Mouse (Mus musculus) gastrocnemius, adult 2 months (tissue): Measurements from ENCODE around the gene Fbxw7. TPM values are rescaled to one million over a fixed set of nuclear protein-coding genes. Genes with fewer than 3 reads are reported as not detected.
A peak's percentile ranks its signal among the peaks of the same experiment; 100 is the strongest.

ENCODE experiments used
- DNase-seq: peaks from one replicate; pipeline ENCODE4 v3.0.0; 2022
- H3K27ac ChIP-seq: fragments of 200-600 bp; 2 replicates; pipeline ENCODE4 v1.8.1; 2022; ENCODE audit warnings: mild to moderate bottlenecking
- H3K4me3 ChIP-seq: fragments of 200-600 bp; 2 replicates; pipeline ENCODE4 v1.8.1; 2022; ENCODE audit warnings: mild to moderate bottlenecking, moderate library complexity
- CTCF ChIP-seq: fragments of 200-600 bp; IDR thresholded peaks from 2 replicates; pipeline ENCODE4 v1.8.1; 2022; ENCODE audit warnings: antibody characterized with exemption, mild to moderate bottlenecking, moderate library complexity
- intact Hi-C: fragments of 180-260 bp; cut with DNase I; formaldehyde crosslinking; loops from one replicate; pipeline ENCODE4 v1.15.1; 2025
- long read RNA-seq, 2 experiments: library from polyadenylated mRNA; stranded (forward); transcript quantifications; one replicate each; pipeline ENCODE4 v2.0.0; 2021
- total RNA-seq, 2 experiments: library from RNA; stranded (reverse); gene quantifications; 2 replicates each; pipeline ENCODE4 v1.2.3; 2021

Fbxw7 gene
- 10 to 100 TPM; 12.1 to 27.7 TPM for total RNA-seq
- long read RNA-seq, experiment 1, full-length matches to known transcripts = 27 of 37 reads
- long read RNA-seq, experiment 1, partial matches to known transcripts = 8 of 37 reads
- long read RNA-seq, experiment 1, other reads (novel, unspliced or antisense) = 2 of 37 reads
- long read RNA-seq, experiment 2, transcript Fbxw7-202 (11 exons, 3,599 nt) = major isoform, 15 of 17 reads
- long read RNA-seq, experiment 2, partial matches to known transcripts = 1 of 17 reads
- long read RNA-seq, experiment 2, other reads (novel, unspliced or antisense) = 1 of 17 reads

DNA sequence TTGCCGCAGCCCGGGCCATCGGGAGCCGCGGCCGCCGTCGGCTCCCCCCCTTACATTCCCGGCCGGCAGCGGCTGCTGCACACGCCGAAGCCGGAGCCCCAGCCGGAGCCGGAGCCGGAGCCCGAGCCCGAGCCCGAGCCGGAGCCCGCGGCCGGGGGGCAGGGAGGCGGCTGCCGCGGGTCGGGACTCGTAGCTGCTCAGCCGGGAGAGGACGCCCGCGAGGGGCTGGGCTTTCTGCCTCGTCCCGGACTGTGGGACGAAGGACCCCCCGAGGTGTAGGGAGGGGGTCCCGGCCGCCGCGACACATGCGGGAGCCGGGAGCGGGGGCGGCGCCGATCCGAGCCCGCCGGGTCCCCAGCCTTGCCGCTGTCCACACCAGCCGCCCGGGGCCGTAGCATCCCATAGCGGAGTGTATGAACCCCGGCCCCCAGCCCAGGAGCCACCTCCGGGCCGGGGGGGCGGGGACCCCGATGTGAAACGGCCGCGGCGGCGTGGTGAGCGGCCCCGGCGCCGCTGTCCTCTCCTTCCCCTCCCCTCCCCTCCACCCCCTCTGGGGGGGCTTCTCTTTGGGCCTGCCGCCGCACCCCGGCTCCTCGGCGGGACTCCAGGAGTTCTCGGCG lies at the start of gene Fbxw7:
Gene Fbxw7 (plus strand): TSS at position 507 of the 620 bp plus-strand sequence.
- DNase-seq = no peak
- intact Hi-C loops = loop anchor here (10.0 kb wide), 1 partner anchor 120 kb away; no protein-coding TSS in a partner anchor
- TF ChIP-seq CTCF = no peak
- H3K27ac ChIP-seq = peak within 1 kb of the TSS; percentile 92
- peak within 1 kb of the TSS; percentile 85 for H3K4me3 ChIP-seq

DNA sequence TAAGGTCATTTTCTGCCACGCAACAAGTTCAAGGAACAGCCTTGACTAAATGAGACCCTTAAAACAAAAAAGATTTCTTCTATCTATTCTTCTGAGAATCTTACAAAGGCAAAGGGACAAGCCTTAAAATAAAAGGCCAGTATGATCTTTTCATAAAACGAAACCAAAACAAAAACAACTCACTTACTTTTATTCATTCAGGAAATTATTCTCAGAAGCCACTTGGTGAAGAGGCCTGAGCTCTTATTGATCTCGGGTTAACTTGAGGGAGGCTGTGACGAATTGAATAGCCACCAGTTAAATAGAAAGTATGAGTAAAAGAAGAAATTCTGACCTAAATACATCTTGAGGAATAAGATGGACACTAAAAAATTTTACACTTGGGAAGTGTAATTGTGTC lies 46.1 kb upstream of the Fbxw7 start:
- no peak for TF ChIP-seq CTCF
- Histone ChIP-seq H3K27ac (no peak overlapping the region), H3K4me3 (no peak overlapping the region)
- intact Hi-C loops = no loop called here
- DNase-seq = no peak

DNA sequence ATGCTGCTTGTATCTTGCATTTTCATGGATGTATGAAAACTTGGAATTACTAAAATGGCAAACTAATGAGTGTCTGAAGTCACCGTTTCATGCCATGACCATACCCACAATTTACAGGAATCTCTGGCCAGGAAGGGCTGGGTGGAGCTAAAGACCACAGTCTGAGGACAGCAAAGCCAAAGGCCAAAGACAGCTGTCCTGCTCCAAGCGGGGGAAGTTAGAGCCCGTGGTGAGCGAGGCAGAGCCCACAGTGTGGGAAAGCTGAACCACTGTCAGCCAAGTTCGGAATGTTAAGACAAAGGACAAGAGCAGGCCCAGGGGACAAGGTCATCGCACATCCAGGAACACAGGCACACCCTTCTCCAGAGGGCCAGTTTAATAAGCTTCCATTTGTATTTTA lies 45.7 kb upstream of the Fbxw7 start:
- TF ChIP-seq CTCF = no peak

DNA sequence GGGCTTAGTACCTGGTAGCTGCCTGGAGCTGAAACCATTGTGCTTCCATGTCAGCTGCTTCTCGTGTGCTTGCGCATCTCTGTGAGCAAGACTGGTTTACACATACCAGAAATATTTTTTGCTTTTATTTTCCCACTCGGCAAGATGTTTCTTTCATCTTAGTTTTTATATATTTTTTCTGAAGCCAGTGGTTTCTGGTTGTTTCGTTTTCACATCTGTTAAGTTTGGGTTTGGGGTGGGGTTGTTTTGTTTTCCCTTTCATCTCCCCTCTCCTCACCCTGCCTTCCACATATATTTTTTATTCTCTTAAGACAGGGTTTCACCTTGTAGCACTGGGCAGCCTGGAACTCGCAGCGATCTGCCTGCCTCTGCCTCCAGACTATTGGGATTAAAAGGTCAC lies 44.5 kb upstream of the Fbxw7 start:
- no peak for DNase-seq
- Histone ChIP-seq H3K4me3 (no peak overlapping the region), H3K27ac (no peak overlapping the region)
- no peak for TF ChIP-seq CTCF
- intact Hi-C loops = no loop called here

More for the DNA sequence above, 45.7 kb upstream of the Fbxw7 start:
- H3K4me3 ChIP-seq = no peak overlapping the region
- no peak overlapping the region for H3K27ac ChIP-seq
- intact Hi-C loops = no loop called here
- no peak for DNase-seq

GRCm38 (mm10) chr3:84771980-84772379 lies 43.1 kb upstream of the Fbxw7 start:
- TF ChIP-seq CTCF = no peak
- intact Hi-C loops = no loop called here
- no peak for DNase-seq
- Histone ChIP-seq H3K4me3 (no peak overlapping the region), H3K27ac (no peak overlapping the region)

GRCm38 (mm10) chr3:84774246-84775066 lies 40.6 kb upstream of the Fbxw7 start:
- Histone ChIP-seq H3K4me3 (no peak overlapping the region), H3K27ac (no peak overlapping the region)
- intact Hi-C loops = no loop called here
- DNase-seq = no peak
- no peak for TF ChIP-seq CTCF

- intact Hi-C loops = no loop called here
- TF ChIP-seq CTCF = no peak
- no peak overlapping the region for H3K4me3 ChIP-seq
- no peak overlapping the region for H3K27ac ChIP-seq
- no peak for DNase-seq
These were observed 40.0 kb upstream of the Fbxw7 start for GRCm38 (mm10) chr3:84775067-84775423.

- no peak for TF ChIP-seq CTCF
- DNase-seq = no peak
- intact Hi-C loops = no loop called here
- no peak overlapping the region for H3K27ac ChIP-seq
- H3K4me3 ChIP-seq = no peak overlapping the region
These were observed 39.5 kb upstream of the Fbxw7 start for GRCm38 (mm10) chr3:84775577-84775976.

DNA sequence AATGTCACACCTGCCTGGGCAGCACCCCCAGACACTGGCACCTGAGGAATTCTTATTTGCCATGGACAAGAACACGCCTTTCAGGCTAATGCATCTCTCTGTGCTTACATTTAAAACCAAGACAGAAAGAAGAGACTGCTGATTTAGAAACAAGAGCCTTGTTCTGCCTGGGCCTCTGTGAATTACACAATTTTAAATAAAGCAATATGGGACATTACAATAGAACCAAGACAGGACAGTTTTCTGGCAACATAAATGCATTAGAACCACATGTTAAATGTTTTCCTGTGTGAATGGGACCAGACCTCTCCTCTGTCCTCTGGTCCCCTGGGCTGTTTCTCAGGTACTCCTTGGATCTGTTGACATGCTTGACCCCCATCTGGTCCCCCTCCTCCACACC lies 39.0 kb upstream of the Fbxw7 start:
- DNase-seq = no peak
- Histone ChIP-seq H3K27ac (no peak overlapping the region), H3K4me3 (no peak overlapping the region)
- TF ChIP-seq CTCF = no peak
- intact Hi-C loops = no loop called here

- intact Hi-C loops = no loop called here
- H3K27ac ChIP-seq = no peak overlapping the region
- no peak for TF ChIP-seq CTCF
- no peak overlapping the region for H3K4me3 ChIP-seq
- no peak for DNase-seq
These were observed 27.2 kb upstream of the Fbxw7 start for GRCm38 (mm10) chr3:84787914-84788313.

DNA sequence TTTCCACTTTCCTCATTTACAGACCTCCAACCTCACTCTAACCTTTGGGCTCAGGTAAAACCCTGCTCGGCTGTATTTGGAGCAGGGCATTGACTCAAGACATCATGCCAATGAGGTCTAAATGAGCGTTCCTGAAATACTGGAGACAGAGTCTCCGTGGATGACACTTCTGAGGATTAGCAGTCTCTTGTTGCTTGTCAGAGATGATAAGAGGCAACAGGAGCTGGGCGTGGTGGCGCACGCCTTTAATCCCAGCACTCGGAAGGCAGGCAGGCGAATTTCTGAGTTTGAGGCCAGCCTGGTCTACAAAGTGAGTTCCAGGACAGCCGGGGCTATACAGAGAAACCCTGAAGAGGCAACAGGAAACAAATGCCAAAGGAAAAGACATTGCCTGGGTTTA lies 11.0 kb upstream of the Fbxw7 start:
- intact Hi-C loops = no loop called here
- TF ChIP-seq CTCF = no peak
- no peak for DNase-seq

DNA sequence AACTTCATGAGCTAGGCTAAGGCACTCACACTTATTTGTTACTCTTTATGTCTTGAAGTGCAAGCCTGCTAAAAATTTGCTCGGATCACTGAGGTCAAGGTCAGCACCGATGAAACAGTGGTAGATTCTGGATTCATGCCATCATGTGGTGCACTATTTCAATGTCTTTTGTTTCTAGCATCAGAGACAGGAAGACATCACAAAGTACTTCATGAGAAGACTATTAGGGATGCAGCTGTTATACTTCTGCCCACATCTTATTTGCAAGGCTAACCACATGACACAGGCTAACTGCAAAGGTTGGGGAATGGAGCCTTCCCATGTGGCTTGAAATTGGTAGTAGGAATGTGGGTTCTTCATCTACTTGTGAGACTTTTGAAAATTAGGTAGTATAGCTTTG lies 8.9 kb upstream of the Fbxw7 start:
- intact Hi-C loops = no loop called here
- DNase-seq = no peak
- Histone ChIP-seq H3K27ac (no peak overlapping the region), H3K4me3 (no peak overlapping the region)
- no peak for TF ChIP-seq CTCF

More for the DNA sequence above, 11.0 kb upstream of the Fbxw7 start:
- H3K4me3 ChIP-seq = no peak overlapping the region
- no peak overlapping the region for H3K27ac ChIP-seq

- no peak for TF ChIP-seq CTCF
- H3K27ac ChIP-seq = no peak overlapping the region
- intact Hi-C loops = no loop called here
- H3K4me3 ChIP-seq = no peak overlapping the region
- DNase-seq = no peak
These were observed 7.2 kb upstream of the Fbxw7 start for GRCm38 (mm10) chr3:84807826-84808225.
